ENCODE assay signal across 20 mouse cellular contexts in the genomic region with DNA sequence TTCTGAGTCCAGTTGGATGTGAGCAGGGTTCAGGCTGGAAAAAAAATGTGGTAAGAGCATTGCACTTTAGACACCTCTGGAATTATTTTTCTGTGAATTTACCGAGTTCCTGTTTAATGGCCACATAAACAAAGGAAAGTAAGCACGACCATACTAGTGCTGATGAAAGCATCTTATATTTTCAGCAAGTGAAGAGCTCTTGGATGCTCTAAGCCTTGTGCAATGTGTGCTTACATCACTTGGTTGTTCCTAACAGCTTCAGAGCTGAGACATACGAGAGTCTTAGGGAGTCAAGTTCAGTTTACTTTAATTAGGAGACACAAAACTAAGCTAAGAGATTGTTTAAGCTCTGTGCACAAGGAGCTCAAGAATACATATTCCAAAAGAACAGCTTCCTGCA.
"Had no signal": no experiment of that assay in that cellular context is flagged by ENCODE, and none has a peak within 500 bp of the region (broad histone marks: within the 10 kb centered on the region; RNA-seq: fewer than 3 reads in every experiment).

No protein-coding gene starts in this region.

- H3K36me3 ChIP-seq: limb, embryonic 12.5 days; limb, embryonic 15.5 days; midbrain, embryonic 12.5 days; midbrain, embryonic 15.5 days; neural tube, embryonic 13.5 days; stomach, embryonic 15.5 days had no signal

- DNase-seq: kidney, adult 18-20 months; kidney, adult 9 months; kidney, postnatal 14 days; kidney, postnatal 4 days; left cerebral cortex, postnatal 4 days; liver, postnatal 0 days; retina, postnatal 1 day; right cerebral cortex, postnatal 25 days; spleen, adult 18-20 months; thymus, adult 2 months; thymus, postnatal 14 days; thymus, postnatal 4 days had no signal

- H3K9ac ChIP-seq: limb, embryonic 12.5 days; limb, embryonic 15.5 days; liver, embryonic 14.5 days; liver, postnatal 0 days; midbrain, embryonic 12.5 days; midbrain, embryonic 15.5 days; neural tube, embryonic 13.5 days; stomach, embryonic 15.5 days had no signal

- ATAC-seq: liver, postnatal 0 days had no signal

- H3K4me2 ChIP-seq: limb, embryonic 12.5 days; limb, embryonic 15.5 days; liver, embryonic 11.5 days; midbrain, embryonic 12.5 days; midbrain, embryonic 15.5 days; neural tube, embryonic 13.5 days; stomach, embryonic 15.5 days had no signal

- H3K27me3 ChIP-seq: limb, embryonic 12.5 days; limb, embryonic 15.5 days; midbrain, embryonic 12.5 days; midbrain, embryonic 15.5 days; neural tube, embryonic 13.5 days; stomach, embryonic 15.5 days had no signal

- H3K4me1 ChIP-seq: limb, embryonic 12.5 days; limb, embryonic 15.5 days; midbrain, embryonic 12.5 days; stomach, embryonic 15.5 days had no signal

- H3K9me3 ChIP-seq: limb, embryonic 12.5 days; limb, embryonic 15.5 days; midbrain, embryonic 12.5 days; midbrain, embryonic 15.5 days; neural tube, embryonic 13.5 days; stomach, embryonic 15.5 days had no signal

- H3K27ac ChIP-seq: limb, embryonic 12.5 days; limb, embryonic 15.5 days; liver, embryonic 14.5 days; midbrain, embryonic 12.5 days; midbrain, embryonic 15.5 days; neural tube, embryonic 13.5 days; stomach, embryonic 15.5 days had no signal

- H3K4me3 ChIP-seq: limb, embryonic 12.5 days; limb, embryonic 15.5 days; midbrain, embryonic 12.5 days; midbrain, embryonic 15.5 days; neural tube, embryonic 13.5 days; stomach, embryonic 15.5 days had no signal
